Mouse (Mus musculus) E14TG2a.4 (cell line): Measurements from ENCODE around the gene Aplp2.

Experiments
- CTCF ChIP-seq: conservative IDR thresholded peaks from 2 replicates; pipeline ENCODE4 v1.5.1; 2014; ENCODE audit warnings: low read length
- POU5F1 ChIP-seq: IDR thresholded peaks from 2 replicates; pipeline ENCODE4 v1.6.1; 2014; ENCODE audit warnings: low read length, borderline replicate concordance

- TF ChIP-seq CTCF (no peak), POU5F1 (no peak)
Observed at GRCm38 (mm10) chr9:31181291-31182085, 30.1 kb downstream of the Aplp2 start.
